Mouse (Mus musculus) bone marrow macrophage, adult 2 months (primary cell): ENCODE measurements around the gene Igsf9. TPM values are rescaled to one million over a fixed set of nuclear protein-coding genes. Genes with fewer than 3 reads are reported as not detected.

Experiments
- H3K27ac ChIP-seq: 2 replicates; pipeline ENCODE4 v1.5.1; 2012; ENCODE audit warnings: low read depth, low read length; ENCODE audit not compliant: insufficient read depth
- H3K4me1 ChIP-seq: 2 replicates; pipeline ENCODE4 v1.6.1; 2012; ENCODE audit warnings: low read length; ENCODE audit not compliant: control insufficient read depth, insufficient read depth
- H3K4me3 ChIP-seq: 2 replicates; pipeline ENCODE4 v1.5.1; 2012; ENCODE audit warnings: mild to moderate bottlenecking, low read length, moderate library complexity; ENCODE audit not compliant: insufficient read depth
- CTCF ChIP-seq: IDR thresholded peaks from 2 replicates; pipeline ENCODE4 v1.5.1; 2012; ENCODE audit warnings: low read depth, mild to moderate bottlenecking, low read length, moderate library complexity
- POLR2A ChIP-seq: IDR thresholded peaks from 2 replicates; pipeline ENCODE4 v1.6.1; 2012; ENCODE audit warnings: mild to moderate bottlenecking, low read depth, low read length, borderline replicate concordance
- polyA plus RNA-seq: library from polyadenylated mRNA; stranded (reverse); fragments of >200 nt; gene quantifications from 2 replicates; pipeline ENCODE4 v1.2.4, GENCODE M21; 2012; ENCODE audit not compliant: missing spikeins, insufficient read depth, insufficient read length

The Igsf9 gene
- polyA plus RNA-seq, 1 experiment, result 6.3 TPM

DNA sequence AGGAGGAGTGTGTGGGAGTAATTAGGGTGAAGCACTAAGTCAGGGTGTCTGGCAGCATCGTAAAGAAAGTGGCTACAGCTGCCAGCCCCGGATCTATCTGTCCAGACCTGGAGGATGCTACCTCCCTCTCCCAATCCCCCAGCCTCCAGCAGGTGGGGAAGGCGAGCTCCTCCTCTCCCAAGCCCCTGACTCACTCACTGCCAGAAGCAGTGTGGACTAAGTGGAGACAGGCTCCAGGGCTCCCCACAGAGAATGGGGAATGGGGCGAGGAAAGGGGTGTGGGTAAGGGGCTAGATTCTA lies 1.7 kb downstream of the Igsf9 start:
- H3K4me3 ChIP-seq, result no peak overlapping the region
- H3K27ac ChIP-seq, result no peak overlapping the region
- peaks cover 8% of the 10 kb centered on the region for H3K4me1 ChIP-seq
- no peak for TF ChIP-seq POLR2A
- TF ChIP-seq CTCF, result no peak

- TF ChIP-seq POLR2A (no peak), CTCF (no peak)
- H3K4me3 ChIP-seq, result no peak overlapping the region
- peaks cover 7% of the 10 kb centered on the region; the same call in 1 of the 2 replicates for H3K4me1 ChIP-seq
- no peak overlapping the region for H3K27ac ChIP-seq
These were observed 2.6 kb downstream of the Igsf9 start for GRCm38 (mm10) chr1:172484236-172484635.

- TF ChIP-seq POLR2A (no peak), CTCF (no peak)
- Histone ChIP-seq H3K4me3 (no peak overlapping the region), H3K4me1 (peaks cover 7% of the 10 kb centered on the region; the same call in 1 of the 2 replicates), H3K27ac (no peak overlapping the region)
These were observed 3.1 kb downstream of the Igsf9 start for GRCm38 (mm10) chr1:172484671-172485070.

- peaks cover 10% of the 10 kb centered on the region for H3K4me1 ChIP-seq
- H3K4me3 ChIP-seq, result no peak overlapping the region
- TF ChIP-seq POLR2A, result no peak
- TF ChIP-seq CTCF, result no peak
- no peak overlapping the region for H3K27ac ChIP-seq
These were observed 4.2 kb downstream of the Igsf9 start for GRCm38 (mm10) chr1:172485821-172486220.

GRCm38 (mm10) chr1:172486236-172486635 lies 4.6 kb downstream of the Igsf9 start:
- Histone ChIP-seq H3K4me1 (peaks cover 6% of the 10 kb centered on the region), H3K4me3 (no peak overlapping the region), H3K27ac (no peak overlapping the region)
- no peak for TF ChIP-seq CTCF
- TF ChIP-seq POLR2A, result no peak

DNA sequence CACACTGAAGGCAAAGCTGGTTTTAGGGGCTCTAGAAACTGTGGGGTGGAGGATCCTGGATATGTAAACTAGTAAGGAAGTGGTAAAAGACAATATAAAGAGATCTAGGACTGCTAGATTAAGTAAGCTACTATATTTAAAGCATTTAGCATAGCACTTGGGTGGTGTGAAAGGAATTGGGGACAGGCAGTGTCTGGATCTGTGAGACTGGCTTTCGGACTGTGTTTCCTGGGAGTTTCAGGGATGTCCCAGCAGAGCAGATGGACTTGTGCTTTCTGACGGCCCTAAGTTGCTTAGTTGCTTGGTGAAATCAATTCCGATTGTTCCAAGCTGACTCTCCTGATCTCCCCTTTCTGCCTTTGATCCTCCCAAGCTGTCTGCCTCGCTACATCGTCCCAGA lies 5.1 kb downstream of the Igsf9 start:
- TF ChIP-seq CTCF (no peak), POLR2A (no peak)
- H3K4me1 ChIP-seq, result peaks cover 4% of the 10 kb centered on the region
- no peak overlapping the region for H3K4me3 ChIP-seq
- H3K27ac ChIP-seq, result no peak overlapping the region

DNA sequence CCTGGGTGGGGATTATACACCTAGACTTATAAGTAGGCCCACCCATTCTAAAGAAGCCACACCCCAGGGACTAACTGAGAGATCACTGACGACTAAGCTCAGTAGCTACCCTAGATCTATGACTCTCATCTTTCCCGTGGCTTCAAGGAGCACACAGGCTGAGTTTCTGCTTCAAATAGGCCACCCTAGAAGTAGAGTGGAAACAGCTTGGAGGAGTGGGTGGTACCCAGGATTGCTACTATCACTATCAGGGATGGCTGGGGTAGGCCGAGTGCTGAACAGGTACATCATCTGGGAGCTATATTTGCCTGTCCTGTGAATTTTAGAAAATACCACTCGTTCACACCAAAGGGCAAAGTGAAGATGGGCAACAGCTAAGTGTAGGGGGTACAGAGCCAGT lies 6.3 kb downstream of the Igsf9 start:
- Histone ChIP-seq H3K4me1 (peaks cover 3% of the 10 kb centered on the region), H3K4me3 (no peak overlapping the region), H3K27ac (no peak overlapping the region)
- TF ChIP-seq CTCF (no peak), POLR2A (no peak)

- Histone ChIP-seq H3K27ac (no peak overlapping the region), H3K4me1 (peaks cover 3% of the 10 kb centered on the region), H3K4me3 (no peak overlapping the region)
- TF ChIP-seq POLR2A (no peak), CTCF (no peak)
These were observed 7.2 kb downstream of the Igsf9 start for GRCm38 (mm10) chr1:172488831-172489230.

GRCm38 (mm10) chr1:172489585-172490250 lies 8.1 kb downstream of the Igsf9 start:
- Histone ChIP-seq H3K4me3 (no peak overlapping the region), H3K27ac (no peak overlapping the region), H3K4me1 (peaks cover 3% of the 10 kb centered on the region)
- TF ChIP-seq CTCF (no peak), POLR2A (no peak)

DNA sequence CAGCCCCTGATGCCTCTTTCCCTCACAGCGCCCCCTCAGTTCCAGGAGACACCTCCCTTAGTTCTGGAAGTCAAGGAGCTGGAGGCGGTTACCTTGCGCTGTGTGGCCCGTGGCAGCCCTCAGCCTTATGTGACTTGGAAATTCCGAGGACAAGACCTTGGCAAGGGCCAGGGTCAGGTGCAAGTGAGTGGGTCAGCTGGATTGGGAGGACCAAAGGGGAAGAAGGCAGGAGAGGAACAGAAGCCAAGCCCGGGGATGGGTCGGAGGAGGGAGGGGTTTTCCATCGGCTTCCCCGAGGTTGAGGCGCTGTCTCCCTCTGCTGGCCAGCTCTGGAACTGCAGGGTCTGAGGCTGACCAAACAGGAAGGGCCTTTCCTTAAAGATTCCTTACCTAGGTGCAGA lies 8.7 kb downstream of the Igsf9 start:
- no peak overlapping the region for H3K4me3 ChIP-seq
- H3K27ac ChIP-seq, result no peak overlapping the region
- H3K4me1 ChIP-seq, result peaks cover 3% of the 10 kb centered on the region
- TF ChIP-seq CTCF (peak; percentile 94), POLR2A (no peak)
